Mouse (Mus musculus) liver, embryonic 14.5 days (tissue): Measurements from ENCODE around the gene Cand1. TPM values are rescaled to one million over a fixed set of nuclear protein-coding genes. Genes with fewer than 3 reads are reported as not detected.
A peak's percentile ranks its signal among the peaks of the same experiment; 100 is the strongest.

Source experiments
- ATAC-seq: fragments of 200-750 bp; cut with Nextera tagmentation; 2 replicates; pipeline ENCODE4 v1.8.0; 2017; ENCODE audit warnings: moderate number of reproducible peaks, mild to moderate bottlenecking, moderate library complexity; ENCODE audit not compliant: insufficient read depth
- DNase-seq, 3 experiments: peaks; one replicate each; pipeline ENCODE4 v3.0.0-alpha.2; 2012 to 2013; ENCODE audit warnings: low read depth in 3 of 3, low spot score in 3 of 3
- H3K27ac ChIP-seq: fragments of 300-500 bp; sonication (generic); 2 replicates; pipeline ENCODE4 v1.5.1; 2014; ENCODE audit warnings: moderate library complexity, mild to moderate bottlenecking, control low read depth, inconsistent platforms
- H3K27me3 ChIP-seq: fragments of 300-500 bp; sonication (generic); 2 replicates; pipeline ENCODE4 v1.6.1; 2014; ENCODE audit warnings: mild to moderate bottlenecking, low read length, moderate library complexity; ENCODE audit not compliant: control insufficient read depth, insufficient read depth
- H3K36me3 ChIP-seq: fragments of 300-500 bp; sonication (generic); replicated peaks from 2 replicates; pipeline ENCODE4 v1.6.1; 2014; ENCODE audit warnings: low read depth; ENCODE audit not compliant: control insufficient read depth, insufficient read depth
- H3K4me1 ChIP-seq, 2 experiments: fragments of 200-500 bp in 1 of 2; fragments of 300-500 bp in 1 of 2; sonication (generic) in 1 of 2; replicated peaks; 2 replicates each; pipeline ENCODE4 v1.6.1; 2012 to 2014; ENCODE audit warnings: antibody characterized with exemption in 1 of 2, inconsistent platforms in 1 of 2, low read length in 1 of 2; ENCODE audit not compliant: control insufficient read depth in 2 of 2, insufficient read depth in 2 of 2
- H3K4me2 ChIP-seq: fragments of 300-500 bp; sonication (generic); 2 replicates; pipeline ENCODE4 v1.6.1; 2014; ENCODE audit warnings: low read depth, mild to moderate bottlenecking, control low read depth, moderate library complexity
- H3K4me3 ChIP-seq, 2 experiments: fragments of 200-500 bp in 1 of 2; fragments of 300-500 bp in 1 of 2; sonication (generic) in 1 of 2; 2 replicates each; pipeline ENCODE4 v1.5.1; 2012 to 2014; ENCODE audit warnings: low read depth in 2 of 2, low read length in 2 of 2, mild to moderate bottlenecking in 2 of 2, control low read depth in 1 of 2, inconsistent platforms in 1 of 2, moderate library complexity in 1 of 2; ENCODE audit not compliant: insufficient read depth in 1 of 2
- H3K9ac ChIP-seq: fragments of 300-500 bp; sonication (generic); replicated peaks from 2 replicates; pipeline ENCODE4 v1.6.1; 2014; ENCODE audit warnings: mild to moderate bottlenecking, control low read depth, moderate library complexity
- H3K9me3 ChIP-seq: fragments of 300-500 bp; sonication (generic); 2 replicates; pipeline ENCODE4 v1.6.1; 2016; ENCODE audit warnings: low read length, mixed read lengths; ENCODE audit not compliant: control insufficient read depth
- CTCF ChIP-seq: IDR thresholded peaks from 2 replicates; pipeline ENCODE4 v1.5.1; 2016; ENCODE audit warnings: antibody characterized with exemption, low read depth, control low read depth
- EP300 ChIP-seq: IDR thresholded peaks from 2 replicates; pipeline ENCODE4 v1.6.1; 2016; ENCODE audit warnings: antibody characterized with exemption, low read depth
- WGBS: fragments of 180-500 bp; shearing (Covaris S2); extraction: QIAGEN DNeasy Blood & Tissue Kit; methylation state at CpG from one replicate; pipeline ENCODE4 v1.1.7; 2014; ENCODE audit not compliant: insufficient replicate concordance; 5-methylcytosine and 5-hydroxymethylcytosine counted together
- polyA plus RNA-seq, 2 experiments: library from polyadenylated mRNA; depleted of rRNA in 1 of 2; stranded (reverse) in 1 of 2; unstranded in 1 of 2; fragments of >200 nt; fragmentation: Nextera tagmentation in 1 of 2; extraction: Ambion mirVana in 1 of 2; gene quantifications; 2 replicates each; pipeline versions ENCODE4 v1.2.1 to v1.2.3; 2012 to 2014

Cand1 gene
- polyA plus RNA-seq, 2 experiments, result 10.9 to 22.8 TPM

DNA sequence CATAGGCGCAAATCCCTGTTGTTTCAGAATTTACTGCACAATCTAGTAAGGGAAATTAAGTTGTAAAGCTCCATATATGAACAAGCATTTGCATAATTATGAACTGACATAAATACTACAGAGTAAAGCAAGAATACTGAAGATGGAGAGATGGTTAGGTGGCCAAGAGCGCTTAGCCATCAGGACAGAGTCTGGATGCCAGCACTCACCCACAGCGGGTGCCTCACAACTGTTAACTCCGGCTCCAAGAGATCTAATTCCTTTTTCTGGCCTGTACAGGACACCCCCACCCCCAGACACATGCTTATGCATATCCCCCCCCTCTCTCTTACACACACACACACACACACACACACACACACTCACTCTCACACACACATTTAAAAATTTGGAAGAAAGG, 9.2 kb downstream of the Cand1 start:
- no peak for DNase-seq
- no peak overlapping the region for H3K4me2 ChIP-seq
- H3K36me3 ChIP-seq, result peaks cover 11% of the 10 kb centered on the region
- peaks cover 0 to 11% of the 10 kb centered on the region in 2 experiments; a peak in 2 of 4 replicates for H3K4me1 ChIP-seq
- no peak overlapping the region for H3K9ac ChIP-seq
- H3K9me3 ChIP-seq, result no peaks in the 10 kb centered on the region
- ATAC-seq, result no peak
- H3K27ac ChIP-seq, result no peak overlapping the region
- WGBS, result 77% methylated on average over 4 of the region's 4 CpGs
- no peak overlapping the region for H3K4me3 ChIP-seq
- TF ChIP-seq CTCF (no peak), EP300 (no peak)
- H3K27me3 ChIP-seq, result no peaks in the 10 kb centered on the region

DNA sequence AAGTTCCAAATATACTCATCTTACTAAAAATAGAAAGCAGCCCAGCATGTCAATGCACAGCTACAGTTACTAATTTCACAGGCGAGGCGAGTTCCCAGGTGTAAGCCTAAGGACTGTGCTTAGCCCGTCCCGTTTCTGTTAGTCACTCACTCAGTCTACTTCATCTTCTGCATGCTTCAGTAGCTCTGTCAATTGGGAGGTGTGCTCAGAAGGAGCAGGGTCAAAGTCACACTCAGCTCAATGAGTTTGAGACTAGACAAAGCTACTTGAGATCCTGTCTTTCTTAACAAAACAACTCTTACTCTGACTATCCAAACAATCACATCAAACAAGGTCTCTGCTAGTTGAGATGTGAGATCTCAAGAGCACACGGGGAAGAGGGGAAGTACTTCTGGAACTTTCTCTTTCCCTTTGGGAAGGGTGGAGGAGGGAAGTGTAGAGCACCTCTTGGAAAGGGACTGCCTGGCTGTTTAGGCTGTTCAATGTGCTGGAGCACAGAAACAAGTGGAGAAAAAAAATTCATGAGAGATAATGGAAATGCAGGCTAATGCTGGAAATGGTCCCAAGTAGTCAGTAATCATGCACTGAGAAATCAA, 9.7 kb downstream of the Cand1 start:
- H3K4me3 ChIP-seq, result no peak overlapping the region
- peaks cover 13% of the 10 kb centered on the region for H3K36me3 ChIP-seq
- no peak for DNase-seq
- 67% methylated on average over 5 of the region's 5 CpGs for WGBS
- no peak overlapping the region for H3K27ac ChIP-seq
- no peak for ATAC-seq
- H3K9me3 ChIP-seq, result no peaks in the 10 kb centered on the region
- no peaks in the 10 kb centered on the region for H3K27me3 ChIP-seq
- no peak overlapping the region for H3K4me2 ChIP-seq
- TF ChIP-seq EP300 (no peak), CTCF (no peak)
- H3K4me1 ChIP-seq, result peaks cover 0 to 11% of the 10 kb centered on the region in 2 experiments; a peak in 2 of 4 replicates
- H3K9ac ChIP-seq, result no peak overlapping the region

- Histone ChIP-seq H3K4me1 (no peaks in the 10 kb centered on the region), H3K36me3 (peaks cover 18% of the 10 kb centered on the region), H3K4me2 (no peak overlapping the region), H3K4me3 (no peak overlapping the region), H3K9ac (no peak overlapping the region), H3K27ac (no peak overlapping the region), H3K9me3 (no peaks in the 10 kb centered on the region), H3K27me3 (no peaks in the 10 kb centered on the region)
- no peak for ATAC-seq
- 61% methylated on average over 4 of the region's 4 CpGs for WGBS
- TF ChIP-seq CTCF (no peak), EP300 (no peak)
- DNase-seq, result no peak
Observed at GRCm38 (mm10) chr10:119223686-119224085, 16.2 kb downstream of the Cand1 start.

- Histone ChIP-seq H3K4me2 (no peak overlapping the region), H3K36me3 (peaks cover 29% of the 10 kb centered on the region)
Observed at GRCm38 (mm10) chr10:119221631-119222030, 18.2 kb downstream of the Cand1 start.

DNA sequence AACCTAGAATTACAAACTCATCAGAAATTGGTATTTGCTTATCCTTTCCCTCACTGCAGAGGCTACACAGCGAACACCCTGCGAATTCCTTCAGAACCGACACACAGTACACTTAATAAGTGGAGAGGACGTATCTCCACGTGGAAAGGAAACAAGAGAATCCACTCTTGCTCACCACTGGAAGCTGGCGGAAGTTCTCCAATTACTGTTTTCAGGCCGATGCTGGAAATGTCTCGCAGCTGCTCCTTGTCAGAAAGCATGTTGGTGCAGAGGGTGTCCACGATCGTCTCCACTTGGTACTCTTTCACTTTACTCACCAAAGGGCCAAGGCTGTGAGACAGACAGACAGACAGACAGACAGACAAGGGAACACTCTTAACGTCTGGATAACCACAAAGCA, 20.4 kb downstream of the Cand1 start:
- 68% methylated on average over 11 of the region's 11 CpGs for WGBS
- Histone ChIP-seq H3K27me3 (no peaks in the 10 kb centered on the region), H3K4me1 (no peaks in the 10 kb centered on the region), H3K9ac (no peak overlapping the region), H3K4me2 (no peak overlapping the region), H3K4me3 (no peak overlapping the region), H3K9me3 (no peaks in the 10 kb centered on the region), H3K27ac (no peak overlapping the region), H3K36me3 (peaks cover 30% of the 10 kb centered on the region)
- TF ChIP-seq EP300 (no peak), CTCF (no peak)
- DNase-seq, result no peak
- ATAC-seq, result no peak

More at GRCm38 (mm10) chr10:119221631-119222030, 18.2 kb downstream of the Cand1 start:
- Histone ChIP-seq H3K9ac (no peak overlapping the region), H3K9me3 (no peaks in the 10 kb centered on the region), H3K4me3 (no peak overlapping the region), H3K27ac (no peak overlapping the region), H3K27me3 (no peaks in the 10 kb centered on the region), H3K4me1 (no peaks in the 10 kb centered on the region)
- DNase-seq (no peak), ATAC-seq (no peak)
- WGBS, result 76% methylated on average over 5 of the region's 5 CpGs
- TF ChIP-seq CTCF (0 out of 2 replicates have a peak, but pooled peaks have one; percentile 10), EP300 (no peak)
